Mouse (Mus musculus) brain, embryonic 14.5 days (tissue): Measurements from ENCODE around the gene Phyhipl.

Experiments used
- CTCF ChIP-seq: fragments of 200-500 bp; IDR thresholded peaks from 2 replicates; pipeline ENCODE4 v1.5.1; 2012; ENCODE audit warnings: inconsistent platforms, mild to moderate bottlenecking, moderate library complexity, borderline replicate concordance; ENCODE audit not compliant: insufficient read depth, insufficient read length; ENCODE audit errors: extremely low read depth
- POLR2A ChIP-seq: fragments of 200-500 bp; IDR thresholded peaks from 2 replicates; pipeline ENCODE4 v1.6.1; 2012; ENCODE audit warnings: mild to moderate bottlenecking, inconsistent platforms, borderline replicate concordance; ENCODE audit not compliant: poor library complexity, insufficient read depth, insufficient read length, severe bottlenecking; ENCODE audit errors: extremely low read depth

GRCm38 (mm10) chr10:70534571-70534970, 121.2 kb downstream of the Phyhipl start:
- TF ChIP-seq CTCF: no peak
- no peak for TF ChIP-seq POLR2A
